Mouse (Mus musculus) embryonic stem cell, embryonic (primary cell): ENCODE results near the gene Cdc34b.

Experiments used
- CTCF ChIA-PET, 4 experiments: fragments of 300-600 bp in 2 of 4; fragments of 350-600 bp in 2 of 4; sonication (Branson Sonifier 250); formaldehyde crosslinking; loops; one replicate each; lab custom pipeline; 2022; ENCODE audit warnings: inconsistent platforms in 2 of 4; lab: Charles Lee
- POLR2A ChIA-PET, 4 experiments: fragments of 300-600 bp in 2 of 4; fragments of 350-600 bp in 2 of 4; sonication (Branson Sonifier 250); formaldehyde crosslinking; loops; one replicate each; lab custom pipeline; 2022; ENCODE audit warnings: antibody characterized with exemption in 4 of 4, inconsistent platforms in 1 of 4; lab: Charles Lee

Gene Cdc34b

DNA sequence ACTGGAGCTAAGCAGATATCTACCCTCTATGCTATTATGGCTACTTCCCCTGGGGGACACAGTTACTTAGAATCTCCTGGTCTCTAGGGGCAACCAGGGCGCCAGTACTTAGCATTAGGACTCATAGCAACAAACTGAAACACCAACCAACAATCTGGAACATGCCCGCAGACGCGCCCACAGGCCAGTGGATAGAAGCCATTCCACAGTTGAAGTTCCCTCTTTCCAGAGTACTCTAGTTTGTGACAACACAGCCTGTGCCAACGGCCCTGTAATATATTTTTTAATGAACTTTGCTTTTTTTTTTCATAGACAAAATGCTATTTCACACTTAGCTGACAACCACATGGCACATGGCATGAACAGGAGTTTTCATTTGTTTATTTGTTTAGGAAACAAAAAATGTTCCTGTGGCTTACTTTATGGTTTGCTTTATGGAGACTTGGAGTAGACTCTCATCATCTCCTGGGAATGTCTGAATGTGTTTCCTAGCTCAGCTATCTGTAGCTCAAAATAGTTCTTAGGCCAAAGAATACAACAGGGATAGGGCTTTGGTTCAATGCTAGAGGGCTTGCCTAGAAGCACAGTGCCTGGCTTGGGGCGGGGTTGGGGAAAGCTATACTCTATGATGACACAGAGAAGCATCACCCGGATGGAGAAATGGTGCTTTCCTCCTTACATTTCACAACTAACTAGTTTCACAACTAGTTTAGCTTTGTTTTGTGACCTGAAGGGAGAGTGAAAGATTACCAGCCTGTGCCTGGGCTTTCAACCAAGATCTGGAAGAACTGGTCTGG, 23.3 kb upstream of the Cdc34b start:
- ChIA-PET CTCF (interaction anchor here in 3 of 4 experiments (0.6 to 4.3 kb wide), 5 partner anchors 12 to 30 kb away, joined by 4 to 33 read pairs (median 8); no protein-coding TSS in a partner anchor), POLR2A (interaction anchor here in 1 of 4 experiments (0.6 to 1.3 kb wide), 4 partner anchors 9 to 507 kb away, joined by 3 read pairs; partner anchors contain the start of gene Tob1)

- ChIA-PET CTCF (interaction anchor here in 3 of 4 experiments (0.6 to 4.3 kb wide), 4 partner anchors 11 to 524 kb away, joined by 4 to 33 read pairs (median 13); no protein-coding TSS in a partner anchor), POLR2A (interaction anchor here in 2 of 4 experiments (0.6 to 1.3 kb wide), 4 partner anchors 8 to 508 kb away, joined by 3 read pairs; partner anchors contain the start of gene Tob1 (in 1 of the 2))
These were observed 22.4 kb upstream of the Cdc34b start for GRCm38 (mm10) chr11:94719216-94719615.

- ChIA-PET POLR2A (interaction anchor here in 1 of 4 experiments (0.7 to 0.9 kb wide), 2 partner anchors 9 to 646 kb away, joined by 3 read pairs; no protein-coding TSS in a partner anchor), CTCF (interaction anchor here in 3 of 4 experiments (0.6 to 1.9 kb wide), 5 partner anchors 11 to 114 kb away, joined by 3 to 10 read pairs (median 4); no protein-coding TSS in a partner anchor)
These were observed 14.3 kb upstream of the Cdc34b start for GRCm38 (mm10) chr11:94727306-94727705.

- ChIA-PET POLR2A (interaction anchor here in 2 of 4 experiments (0.7 to 2.0 kb wide), 2 partner anchors 57 to 72 kb away, joined by 3 to 5 read pairs; no protein-coding TSS in a partner anchor), CTCF (interaction anchor here in 1 of 4 experiments (0.9 to 3.0 kb wide), 2 partner anchors 10 to 58 kb away, joined by 3 to 33 read pairs; no protein-coding TSS in a partner anchor)
These were observed 13.0 kb upstream of the Cdc34b start for GRCm38 (mm10) chr11:94728545-94728944.

DNA sequence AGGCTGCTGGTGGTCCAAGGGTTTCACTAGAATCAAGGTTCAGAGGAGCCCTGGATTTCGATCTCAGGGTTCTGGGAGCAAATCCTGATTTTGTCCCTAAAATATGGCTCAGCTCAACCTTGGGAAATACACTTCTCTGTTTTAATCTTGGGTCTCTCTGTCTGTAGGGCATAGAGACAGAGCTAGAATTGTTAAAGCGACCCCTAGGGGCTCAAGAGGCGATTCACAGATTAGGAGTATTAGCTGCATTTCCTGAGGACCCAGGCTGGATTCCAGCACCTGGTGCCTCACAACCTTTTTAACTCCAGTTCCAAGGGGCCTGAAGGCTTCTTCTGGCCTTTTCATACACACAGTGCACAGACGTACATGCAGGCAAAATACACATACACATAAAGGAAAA, 12.0 kb upstream of the Cdc34b start:
- CTCF ChIA-PET, result interaction anchor here (0.6 to 4.8 kb wide), 166 partner anchors 8 to 1900 kb away, joined by 3 to 126 read pairs (median 5); partner anchors contain the start of genes Cdc34b (in 3 of the 4), Gm11541 (in 3 of the 4), Lrrc59 (in 3 of the 4) and Rsad1 (in 3 of the 4)
- POLR2A ChIA-PET, result interaction anchor here in 3 of 4 experiments (0.6 to 2.0 kb wide), 18 partner anchors 18 to 579 kb away, joined by 3 to 11 read pairs (median 4); partner anchors contain the start of genes Lrrc59 (in 3 of the 3) and Tob1 (in 1 of the 3)

DNA sequence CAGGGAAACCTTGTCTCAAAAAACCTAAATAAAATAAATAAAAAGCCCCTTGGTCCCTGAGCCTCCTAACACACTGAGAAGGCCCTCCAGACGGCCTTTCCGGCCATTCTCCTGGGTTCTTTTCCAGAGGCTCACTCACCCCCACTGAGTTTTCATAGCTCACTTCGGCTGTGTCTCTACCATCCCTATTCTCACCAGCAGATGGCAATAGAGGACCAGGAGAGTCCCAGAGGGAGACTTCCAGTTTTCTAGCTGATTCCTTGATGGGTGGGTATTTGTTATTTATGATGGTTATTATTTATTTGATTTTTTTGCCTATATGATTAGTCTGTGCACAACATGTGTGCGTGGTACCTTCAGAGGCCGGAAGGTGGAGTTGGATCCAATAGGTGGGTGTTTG, 11.3 kb upstream of the Cdc34b start:
- POLR2A ChIA-PET, result interaction anchor here in 3 of 4 experiments (0.6 to 2.0 kb wide), 17 partner anchors 17 to 580 kb away, joined by 3 to 11 read pairs (median 4); partner anchors contain the start of genes Lrrc59 (in 3 of the 3) and Tob1 (in 1 of the 3)
- CTCF ChIA-PET, result interaction anchor here (0.5 to 4.8 kb wide), 176 partner anchors 8 to 1899 kb away, joined by 3 to 126 read pairs (median 4); partner anchors contain the start of genes Cdc34b (in 3 of the 4), Gm11541 (in 3 of the 4), Lrrc59 (in 3 of the 4) and Rsad1 (in 3 of the 4)

- ChIA-PET CTCF (interaction anchor here (0.6 to 4.8 kb wide), 34 partner anchors 9 to 208 kb away, joined by 3 to 126 read pairs (median 11); partner anchors contain the start of genes Cdc34b (in 1 of the 4), Col1a1 (in 1 of the 4), Gm11541 (in 1 of the 4) and Lrrc59 (in 1 of the 4)), POLR2A (interaction anchor here in 3 of 4 experiments (0.5 to 1.6 kb wide), 6 partner anchors 15 to 179 kb away, joined by 3 to 6 read pairs (median 3); no protein-coding TSS in a partner anchor)
These were observed 10.4 kb upstream of the Cdc34b start for GRCm38 (mm10) chr11:94731229-94731628.

GRCm38 (mm10) chr11:94732773-94733172, 8.8 kb upstream of the Cdc34b start:
- ChIA-PET CTCF (interaction anchor here in 3 of 4 experiments (0.5 to 4.8 kb wide), 8 partner anchors 35 to 184 kb away, joined by 3 to 126 read pairs (median 4); partner anchors contain the start of gene Tmem92 (in 1 of the 3)), POLR2A (interaction anchor here in 2 of 4 experiments (0.9 to 1.6 kb wide), 4 partner anchors 16 to 52 kb away, joined by 3 read pairs; no protein-coding TSS in a partner anchor)

DNA sequence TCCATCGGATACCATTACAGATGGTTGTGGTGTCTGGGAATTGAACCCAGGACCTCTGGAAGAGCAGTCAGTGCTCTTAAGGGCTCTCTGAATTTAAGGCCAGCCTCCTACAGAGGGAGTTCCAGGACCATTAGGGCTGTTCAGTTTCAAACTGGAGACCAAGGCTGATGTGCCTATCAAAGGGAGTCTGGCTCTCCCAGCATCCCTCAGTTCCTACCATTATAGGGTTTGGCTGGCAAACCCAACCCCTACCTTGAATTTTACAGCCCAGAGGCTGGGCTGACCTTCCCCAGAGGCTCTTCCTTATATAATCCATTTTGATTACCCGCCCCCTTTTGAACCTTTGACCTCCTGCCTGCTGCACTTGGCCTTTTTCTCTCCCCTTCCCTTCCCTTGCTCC, 5.8 kb upstream of the Cdc34b start:
- POLR2A ChIA-PET, result no interaction called here
- CTCF ChIA-PET, result interaction anchor here in 1 of 4 experiments (1.0 kb wide), 1 partner anchor 201 kb away, joined by 5 read pairs; no protein-coding TSS in a partner anchor

DNA sequence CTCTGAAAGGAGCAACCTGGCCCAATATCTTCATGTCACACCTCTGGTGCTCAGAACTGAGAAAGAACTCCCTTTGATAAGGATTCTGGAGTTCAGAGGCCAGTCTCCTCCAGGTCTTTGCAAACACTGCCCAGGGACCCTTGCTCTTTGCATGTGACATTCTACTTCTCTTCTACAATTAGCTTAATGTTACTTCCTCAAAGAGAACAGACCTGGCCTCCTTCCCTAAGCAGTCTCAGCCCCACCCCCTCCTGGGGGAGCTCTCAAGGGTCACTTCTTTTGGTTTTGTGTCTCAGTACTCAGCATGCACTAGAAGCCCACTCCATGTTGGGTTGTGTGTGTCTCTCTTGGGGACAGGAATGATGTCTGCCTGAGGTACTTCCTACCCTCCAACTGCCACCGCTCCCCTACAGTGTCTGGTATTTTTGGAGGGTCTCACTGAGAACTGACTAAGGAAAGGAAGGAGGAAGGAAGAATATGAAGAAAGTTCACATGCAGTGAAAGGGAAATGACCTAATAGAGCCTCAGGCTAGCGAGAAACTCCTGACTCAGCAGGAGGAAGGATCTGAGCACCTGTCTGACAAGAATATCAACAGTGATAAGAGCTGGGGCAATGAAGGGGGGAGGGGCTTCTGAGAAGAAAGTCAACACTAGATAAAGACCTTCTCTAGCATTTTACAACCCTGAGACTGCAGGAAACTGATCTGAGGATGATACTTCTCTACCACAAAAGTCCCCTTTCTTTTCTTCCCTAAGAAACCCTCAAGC, 11.5 kb downstream of the Cdc34b start:
- CTCF ChIA-PET, result interaction anchor here in 2 of 4 experiments (0.7 to 1.7 kb wide), 4 partner anchors 23 to 66 kb away, joined by 3 to 8 read pairs (median 4); no protein-coding TSS in a partner anchor
- POLR2A ChIA-PET, result interaction anchor here in 2 of 4 experiments (1.1 to 1.2 kb wide), 2 partner anchors 10 to 23 kb away, joined by 3 read pairs; no protein-coding TSS in a partner anchor

GRCm38 (mm10) chr11:94759916-94760315, 18.3 kb downstream of the Cdc34b start:
- POLR2A ChIA-PET, result interaction anchor here in 1 of 4 experiments (1.0 kb wide), 1 partner anchor 12 kb away, joined by 4 read pairs; no protein-coding TSS in a partner anchor
- CTCF ChIA-PET, result interaction anchor here in 2 of 4 experiments (0.5 to 1.0 kb wide), 3 partner anchors 14 to 33 kb away, joined by 3 to 8 read pairs (median 4); no protein-coding TSS in a partner anchor

- ChIA-PET POLR2A (interaction anchor here in 2 of 4 experiments (0.6 to 1.2 kb wide), 3 partner anchors 11 to 792 kb away, joined by 3 to 4 read pairs (median 4); partner anchors contain the start of genes Gm20390 (in 1 of the 2) and Nme1 (in 1 of the 2)), CTCF (interaction anchor here in 2 of 4 experiments (0.6 to 1.3 kb wide), 4 partner anchors 14 to 34 kb away, joined by 3 to 4 read pairs (median 4); no protein-coding TSS in a partner anchor)
These were observed 18.8 kb downstream of the Cdc34b start for GRCm38 (mm10) chr11:94760364-94760763.

DNA sequence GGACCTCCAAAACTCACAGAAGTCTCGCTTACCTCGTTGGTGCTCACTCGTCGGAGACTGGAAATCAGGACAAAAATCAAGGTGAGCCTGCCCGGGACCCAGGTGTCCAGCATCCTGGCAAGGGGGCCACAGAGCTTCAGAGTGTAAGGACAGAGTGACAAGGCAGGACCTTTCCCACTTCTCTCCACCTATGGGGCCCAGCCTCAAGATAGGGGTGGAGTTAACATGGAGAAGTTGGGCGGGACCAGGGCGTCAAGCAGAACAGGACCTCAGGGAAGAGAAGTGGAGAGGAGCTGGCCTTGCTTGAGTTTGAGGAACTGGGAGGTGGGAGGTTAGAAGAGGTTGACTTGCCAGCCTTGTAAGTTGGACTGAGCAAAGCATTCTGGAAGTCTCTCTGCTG, 19.2 kb downstream of the Cdc34b start:
- CTCF ChIA-PET, result interaction anchor here in 2 of 4 experiments (0.6 to 1.3 kb wide), 9 partner anchors 12 to 204 kb away, joined by 3 to 5 read pairs (median 4); no protein-coding TSS in a partner anchor
- POLR2A ChIA-PET, result interaction anchor here in 3 of 4 experiments (0.6 to 1.2 kb wide), 5 partner anchors 11 to 793 kb away, joined by 3 to 4 read pairs (median 3); partner anchors contain the start of genes Gm20390 (in 1 of the 3) and Nme1 (in 1 of the 3)

- ChIA-PET CTCF (interaction anchor here in 3 of 4 experiments (0.9 to 1.2 kb wide), 7 partner anchors 11 to 32 kb away, joined by 3 to 20 read pairs (median 6); no protein-coding TSS in a partner anchor), POLR2A (interaction anchor here in 3 of 4 experiments (0.7 to 1.0 kb wide), 5 partner anchors 10 to 175 kb away, joined by 3 to 5 read pairs (median 4); no protein-coding TSS in a partner anchor)
These were observed 20.7 kb downstream of the Cdc34b start for GRCm38 (mm10) chr11:94762281-94762680.

DNA sequence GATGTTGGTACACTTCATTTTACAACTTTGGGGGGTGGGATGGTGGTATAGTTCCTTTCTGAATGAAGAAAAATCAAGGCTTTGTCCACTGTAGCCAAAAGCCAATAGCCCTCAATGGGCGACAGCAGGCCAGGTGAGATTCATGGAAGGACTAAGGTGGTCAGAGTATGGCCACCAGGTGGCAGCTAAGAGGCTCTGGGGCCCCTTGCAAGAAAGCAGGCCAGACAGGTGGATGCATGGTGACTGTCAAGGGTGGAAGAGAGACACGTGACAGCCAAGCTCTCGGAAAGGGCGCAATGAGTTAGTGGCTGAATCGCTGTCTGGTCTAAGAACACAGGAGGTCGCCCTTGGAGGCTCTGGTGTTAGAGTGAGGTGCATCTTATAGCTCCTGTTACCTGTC, 21.2 kb downstream of the Cdc34b start:
- ChIA-PET CTCF (interaction anchor here (0.5 to 1.7 kb wide), 12 partner anchors 10 to 338 kb away, joined by 3 to 20 read pairs (median 4); no protein-coding TSS in a partner anchor), POLR2A (interaction anchor here in 3 of 4 experiments (0.7 to 1.0 kb wide), 4 partner anchors 9 to 11 kb away, joined by 3 to 5 read pairs (median 4); no protein-coding TSS in a partner anchor)

GRCm38 (mm10) chr11:94767241-94767640, 25.7 kb downstream of the Cdc34b start:
- ChIA-PET CTCF (interaction anchor here in 2 of 4 experiments (2.3 to 2.5 kb wide), 2 partner anchors 19 to 37 kb away, joined by 7 to 9 read pairs; no protein-coding TSS in a partner anchor), POLR2A (no interaction called here)
